ENCODE assay signal across 19 mouse cellular contexts in genomic region chr11:90538636-90539263, GRCm38 (mm10).
DNase-seq lines count a peak whose midpoint lies in the region; ATAC-seq and TF ChIP-seq lines count a peak whose summit lies in the region.
"Had no signal": no experiment of that assay in that cellular context is flagged by ENCODE, and none has a peak within 500 bp of the region (broad histone marks: within the 10 kb centered on the region; RNA-seq: fewer than 3 reads in every experiment).

No protein-coding gene starts in this region.

- H3K36me3 ChIP-seq in heart, postnatal 0 days (replicated peaks; ENCODE audit: control insufficient read depth, insufficient read depth, low read length) = peaks cover 7% of the 10 kb centered on the region; the same call in 1 of the 2 replicates
- peaks cover 18% of the 10 kb centered on the region for H3K36me3 ChIP-seq in G1E (replicated peaks)

- H3K27me3 ChIP-seq in heart, postnatal 0 days (ENCODE audit: control insufficient read depth, insufficient read depth, low read length) = no peaks in the 10 kb centered on the region
- no peaks in the 10 kb centered on the region for H3K27me3 ChIP-seq in G1E (ENCODE audit: insufficient read depth, low read length)
- H3K27me3 ChIP-seq: limb, embryonic 15.5 days; neural tube, embryonic 12.5 days had no signal

- intact Hi-C loops in left cerebral cortex, adult 2 months (cut with DNase I) = no loop called here

- H3K4me3 ChIP-seq in heart, postnatal 0 days (ENCODE audit: low read depth, low read length) = no peak overlapping the region
- no peak overlapping the region for H3K4me3 ChIP-seq in G1E (ENCODE audit: low read depth, low read length)
- no peak overlapping the region for H3K4me3 ChIP-seq in left cerebral cortex, adult 2 months
- H3K4me3 ChIP-seq: gastrocnemius, adult 2 months; heart, adult 2 months; limb, embryonic 15.5 days; neural tube, embryonic 12.5 days had no signal

- no peak overlapping the region for H3K27ac ChIP-seq in heart, postnatal 0 days (ENCODE audit: low read depth)
- H3K27ac ChIP-seq in left cerebral cortex, adult 2 months = no peak overlapping the region
- H3K27ac ChIP-seq: gastrocnemius, adult 2 months; heart, adult 2 months; hindbrain, embryonic 14.5 days; limb, embryonic 15.5 days; neural tube, embryonic 12.5 days had no signal

- no peak overlapping the region for H3K4me2 ChIP-seq in heart, postnatal 0 days (ENCODE audit: low read depth, low read length)
- H3K4me2 ChIP-seq: hindbrain, embryonic 14.5 days; limb, embryonic 15.5 days; neural tube, embryonic 12.5 days had no signal

- no peaks in the 10 kb centered on the region for H3K9me3 ChIP-seq in heart, postnatal 0 days (replicated peaks; ENCODE audit: control insufficient read depth, low read length)
- no peaks in the 10 kb centered on the region for H3K9me3 ChIP-seq in G1E (replicated peaks)
- H3K9me3 ChIP-seq: limb, embryonic 15.5 days; neural tube, embryonic 12.5 days had no signal

- no peak for DNase-seq in heart, postnatal 0 days (ENCODE audit: low spot score)
- no peak for DNase-seq in heart, adult 9 months (ENCODE audit: low spot score in 2 of 2)
- no peak for DNase-seq in G1E (ENCODE audit: low spot score)
- DNase-seq in left cerebral cortex, adult 2 months (ENCODE audit: extremely low spot score in 1 of 2, low spot score in 2 of 2) = no peak
- no peak for DNase-seq in thymus, postnatal 10 days (ENCODE audit: low spot score in 2 of 2)
- DNase-seq: cerebellum, postnatal 14 days; gastrocnemius, adult 2 months; heart, adult 2 months; heart, postnatal 14 days; kidney, adult 18-20 months; kidney, postnatal 25 days; right cerebral cortex, postnatal 25 days; thymus, postnatal 25 days had no signal

- no peak for TF ChIP-seq EP300 in heart, postnatal 0 days (IDR thresholded peaks at IDR 0.05; ENCODE audit: low read depth)

- 88% methylated on average over 7 of the region's 7 CpGs for WGBS in heart, postnatal 0 days

- no peaks in the 10 kb centered on the region for H3K4me1 ChIP-seq in heart, postnatal 0 days (ENCODE audit: control insufficient read depth, insufficient read depth)
- no peaks in the 10 kb centered on the region for H3K4me1 ChIP-seq in G1E (ENCODE audit: insufficient read depth, low read depth, low read length)
- H3K4me1 ChIP-seq: limb, embryonic 15.5 days; neural tube, embryonic 12.5 days had no signal

- no peak overlapping the region for H3K9ac ChIP-seq in heart, postnatal 0 days (replicated peaks; ENCODE audit: low read depth, low read length)
- H3K9ac ChIP-seq: hindbrain, embryonic 14.5 days; limb, embryonic 15.5 days; neural tube, embryonic 12.5 days had no signal

- TF ChIP-seq CTCF in heart, postnatal 0 days (IDR thresholded peaks at IDR 0.05; ENCODE audit: low read depth) = no peak
- no peak for TF ChIP-seq CTCF in G1E (IDR thresholded peaks at IDR 0.05; ENCODE audit: low read depth, low read length)
- no peak for TF ChIP-seq CTCF in left cerebral cortex, adult 2 months (IDR thresholded peaks at IDR 0.05)

- peak; percentile 87 for ATAC-seq in heart, postnatal 0 days (ENCODE audit: insufficient read depth, low read depth)
- ATAC-seq in G1E (ENCODE audit: extremely low read depth, insufficient number of reproducible peaks, low FRiP score, poor library complexity, severe bottlenecking) = peak; percentile 98
- peak; percentile 94 to 96 for ATAC-seq in hematopoietic stem cell, adult 5-6 weeks (replicated peaks in 1 of 2; ENCODE audit: insufficient read depth in 1 of 2, low FRiP score in 2 of 2, low TSS enrichment in 1 of 2, low read depth in 1 of 2, poor library complexity in 2 of 2, severe bottlenecking in 2 of 2)
- ATAC-seq in neutrophil, adult 5-6 weeks (ENCODE audit: extremely low read depth, insufficient number of reproducible peaks, low FRiP score, poor library complexity, severe bottlenecking) = peak; percentile 92
- ATAC-seq: forebrain, embryonic 16.5 days had no signal
